Mouse (Mus musculus): ENCODE data around the gene Ddhd1. TPM values are rescaled to one million over a fixed set of nuclear protein-coding genes. Genes with fewer than 3 reads are reported as not detected.

Gene Ddhd1
- 1 to 10 TPM; 3.3 TPM for total RNA-seq (2021)
- long read RNA-seq, experiment 1, partial matches to known transcripts, result 0 of 6 reads
- long read RNA-seq, experiment 1, other reads (novel, unspliced or antisense), result 6 of 6 reads
- long read RNA-seq, experiment 2, partial matches to known transcripts, result 0 of 2 reads
- long read RNA-seq, experiment 2, other reads (novel, unspliced or antisense), result 2 of 2 reads

- H3K27ac ChIP-seq, result peak within 1 kb of the TSS; percentile 89
- H3K4me3 ChIP-seq, result peak within 1 kb of the TSS; percentile 95
- peak; percentile 91 for DNase-seq
- no peak for TF ChIP-seq CTCF (IDR thresholded peaks at IDR 0.05)
- intact Hi-C loops (cut with DNase I), result no loop called here
Observed at GRCm38 (mm10) chr14:45657641-45658611, at the start of gene Ddhd1. Gene Ddhd1 (minus strand): TSS chr14:45658143.

DNA sequence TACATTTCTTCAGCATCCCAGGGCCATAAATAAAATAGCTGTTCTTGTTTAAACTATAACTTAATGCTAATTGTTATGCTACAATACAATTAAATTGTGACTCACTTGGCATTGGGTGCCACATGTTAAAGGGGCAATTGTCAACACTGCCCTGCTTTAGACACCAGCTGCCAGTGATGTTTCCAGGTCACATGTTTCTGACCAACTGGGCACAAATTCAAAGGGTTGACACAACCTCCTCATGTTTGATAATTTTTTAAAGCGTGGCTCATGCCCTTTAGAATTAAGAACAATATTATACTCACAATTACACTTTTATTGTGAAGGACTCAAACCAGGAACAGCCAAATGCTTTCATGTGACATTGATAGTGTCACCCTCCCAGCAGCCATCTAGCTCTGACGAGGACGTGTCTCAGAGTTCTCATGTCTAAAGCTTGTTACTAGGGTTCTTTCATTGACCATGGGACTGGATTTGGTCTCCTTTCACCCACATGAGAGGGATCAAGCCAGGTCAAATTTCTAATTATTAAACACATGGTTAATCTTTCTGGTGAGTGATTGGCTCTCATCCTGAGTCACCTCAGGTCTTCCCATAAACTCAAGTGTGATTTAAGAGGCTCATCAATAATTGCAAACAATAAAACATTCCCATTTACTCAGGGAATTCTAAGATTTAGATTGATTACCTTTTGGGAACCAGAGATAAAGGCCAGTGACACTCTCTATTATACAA, 49.4 kb upstream of the Ddhd1 start:
- no peak for TF ChIP-seq CTCF (IDR thresholded peaks at IDR 0.05)
- no peak for DNase-seq
- no peak overlapping the region for H3K27ac ChIP-seq
- intact Hi-C loops (cut with DNase I), result no loop called here
- H3K4me3 ChIP-seq, result no peak overlapping the region

- H3K27ac ChIP-seq, result no peak overlapping the region; the same call in 1 of the 2 replicates
- no peak for DNase-seq
Observed at GRCm38 (mm10) chr14:45700031-45700572, 42.2 kb upstream of the Ddhd1 start.

DNA sequence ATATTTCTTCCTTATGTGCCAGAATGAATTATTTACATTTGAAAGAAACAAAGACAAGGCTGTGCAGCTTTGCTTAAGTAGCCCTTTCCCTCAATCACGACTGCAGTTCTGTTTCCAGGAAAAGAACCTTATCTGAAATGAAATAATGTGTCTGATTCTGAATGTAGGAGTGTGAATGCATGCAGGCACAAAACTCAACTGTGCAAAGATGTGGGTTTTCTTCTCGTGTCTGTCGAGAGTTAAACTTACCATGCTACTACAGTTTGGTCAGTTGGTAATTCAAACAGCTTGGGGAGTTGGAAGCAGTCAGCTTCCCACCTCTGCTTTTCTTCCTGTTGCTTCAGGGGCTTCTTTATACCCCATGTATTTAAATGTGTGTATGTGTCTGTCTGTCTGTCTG, 40.9 kb upstream of the Ddhd1 start:
- no peak for TF ChIP-seq CTCF (IDR thresholded peaks at IDR 0.05)
- H3K4me3 ChIP-seq, result no peak overlapping the region
- DNase-seq, result no peak
- intact Hi-C loops (cut with DNase I), result loop anchor here (10.0 kb wide), 2 partner anchors 134 to 264 kb away; no protein-coding TSS in a partner anchor
- H3K27ac ChIP-seq, result no peak overlapping the region

More at GRCm38 (mm10) chr14:45700031-45700572, 42.2 kb upstream of the Ddhd1 start:
- intact Hi-C loops (cut with DNase I), result no loop called here
- H3K4me3 ChIP-seq, result no peak overlapping the region
- TF ChIP-seq CTCF (IDR thresholded peaks at IDR 0.05), result no peak

DNA sequence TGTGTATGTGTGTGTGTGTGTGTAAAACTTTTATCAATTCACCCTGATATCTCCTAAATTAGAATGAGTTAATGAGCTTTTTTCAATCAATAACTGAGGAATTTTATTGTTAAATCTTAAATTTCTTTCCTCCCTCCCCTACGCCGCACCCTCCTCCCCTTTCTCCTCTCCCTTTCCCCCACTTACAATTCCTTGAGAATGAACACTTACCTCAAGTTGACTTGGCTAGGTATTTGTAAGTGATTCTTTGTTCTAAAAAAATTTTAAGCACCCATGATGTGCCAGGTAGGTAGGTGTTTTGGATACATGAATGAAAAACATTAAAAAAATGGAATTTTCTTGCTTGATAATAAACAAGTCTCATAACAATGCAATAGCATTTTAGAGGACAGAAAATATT, 38.2 kb upstream of the Ddhd1 start:
- no peak for TF ChIP-seq CTCF (IDR thresholded peaks at IDR 0.05)
- Histone ChIP-seq H3K27ac (no peak overlapping the region), H3K4me3 (no peak overlapping the region)
- DNase-seq, result no peak
- intact Hi-C loops (cut with DNase I), result loop anchor here (10.0 kb wide), 2 partner anchors 131 to 261 kb away; no protein-coding TSS in a partner anchor

- Histone ChIP-seq H3K27ac (no peak overlapping the region), H3K4me3 (no peak overlapping the region)
- no peak for TF ChIP-seq CTCF (IDR thresholded peaks at IDR 0.05)
- DNase-seq, result no peak
- intact Hi-C loops (cut with DNase I), result loop anchor here (10.0 kb wide), 2 partner anchors 129 to 259 kb away; no protein-coding TSS in a partner anchor
Observed at GRCm38 (mm10) chr14:45693891-45694290, 35.9 kb upstream of the Ddhd1 start.

DNA sequence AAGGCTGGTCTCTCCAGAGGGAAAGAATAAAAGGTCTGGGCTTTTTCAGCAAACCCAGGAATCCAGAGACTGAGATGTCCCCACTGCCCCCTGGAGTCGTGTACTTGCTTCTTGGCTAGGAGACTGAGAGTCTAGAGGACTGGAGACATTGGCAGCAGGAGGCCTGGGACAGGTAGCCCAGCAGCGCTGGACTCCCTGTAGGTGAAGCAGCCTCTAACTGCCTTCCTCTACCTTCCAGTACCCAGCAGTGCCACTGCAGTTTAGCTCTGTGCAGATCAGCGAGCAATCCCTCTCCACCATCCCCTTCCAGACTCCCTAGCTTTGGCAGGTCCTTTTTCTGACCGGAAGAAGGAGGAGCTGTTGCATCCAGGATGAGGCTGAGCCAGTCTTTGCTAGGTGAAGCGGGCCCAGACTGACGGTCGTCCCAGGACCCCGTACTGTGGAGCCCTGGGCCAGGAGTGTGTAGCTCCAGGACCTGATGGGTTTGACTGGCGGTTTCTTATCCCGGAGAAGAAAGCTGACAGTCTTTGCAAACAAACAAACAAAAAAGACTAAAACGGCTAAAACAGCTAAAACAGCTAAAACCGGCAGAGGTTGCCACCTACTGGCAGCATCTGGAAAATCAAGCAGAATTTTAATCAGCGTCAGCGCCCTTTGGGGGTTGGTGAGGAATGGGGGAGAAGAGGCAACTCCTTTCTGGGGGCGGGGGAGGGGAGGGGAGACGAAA, 32.7 kb upstream of the Ddhd1 start:
- intact Hi-C loops (cut with DNase I), result loop anchor here (10.0 kb wide), 2 partner anchors 126 to 256 kb away; no protein-coding TSS in a partner anchor
- Histone ChIP-seq H3K4me3 (peak overlapping the region; percentile 74), H3K27ac (peak overlapping the region; percentile 78)
- DNase-seq, result peak; percentile 33
- TF ChIP-seq CTCF (IDR thresholded peaks at IDR 0.05), result peak; percentile 67

DNA sequence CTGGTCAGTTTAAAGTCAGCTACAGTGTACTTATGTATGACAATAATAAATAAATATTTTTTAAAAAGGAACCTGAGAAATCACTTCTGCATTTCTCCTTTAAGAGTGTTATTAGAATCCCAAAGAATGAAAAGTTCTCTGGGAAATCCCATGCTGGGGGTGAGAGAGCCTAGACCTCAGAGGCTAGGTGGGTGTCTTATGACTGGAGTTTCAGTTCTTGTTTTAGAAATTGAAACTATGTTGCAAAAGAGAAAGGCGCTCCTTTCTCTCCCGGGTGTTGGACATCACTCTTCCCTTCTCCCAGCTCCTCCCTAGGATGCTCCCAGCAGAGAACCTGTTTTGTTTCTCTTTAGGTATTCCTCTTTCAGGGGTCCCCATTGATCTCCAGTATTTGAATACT, 27.4 kb upstream of the Ddhd1 start:
- intact Hi-C loops (cut with DNase I), result no loop called here

DNA sequence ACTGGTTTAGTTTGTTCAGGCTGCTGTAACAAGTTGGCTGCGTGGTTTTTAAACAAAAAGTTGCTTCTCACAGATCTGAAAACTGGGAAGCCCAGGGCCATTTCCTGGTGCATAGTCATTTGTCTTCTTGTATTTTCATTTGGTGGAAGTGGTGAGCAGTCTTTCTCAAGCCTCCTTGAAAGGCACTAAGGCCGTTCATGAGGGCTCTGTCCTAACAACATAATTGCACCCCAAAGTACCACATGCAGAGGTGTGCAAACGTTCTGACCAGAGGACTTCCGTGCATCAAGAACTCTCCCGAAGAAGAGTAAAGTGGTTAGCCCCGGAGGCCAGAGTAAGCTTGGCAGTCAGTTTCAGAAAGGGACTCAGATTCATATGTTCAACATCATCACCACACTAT, 18.8 kb upstream of the Ddhd1 start:
- no peak for TF ChIP-seq CTCF (IDR thresholded peaks at IDR 0.05)
- H3K27ac ChIP-seq, result no peak overlapping the region
- DNase-seq, result no peak
- intact Hi-C loops (cut with DNase I), result no loop called here
- H3K4me3 ChIP-seq, result no peak overlapping the region

More for the DNA sequence above, 27.4 kb upstream of the Ddhd1 start:
- H3K4me3 ChIP-seq, result no peak overlapping the region
- no peak for TF ChIP-seq CTCF (IDR thresholded peaks at IDR 0.05)
- no peak for DNase-seq
- H3K27ac ChIP-seq, result no peak overlapping the region

GRCm38 (mm10) chr14:45668325-45668724, 10.4 kb upstream of the Ddhd1 start:
- H3K27ac ChIP-seq, result no peak overlapping the region
- TF ChIP-seq CTCF (IDR thresholded peaks at IDR 0.05), result no peak
- H3K4me3 ChIP-seq, result no peak overlapping the region
- intact Hi-C loops (cut with DNase I), result no loop called here
- DNase-seq, result peak; percentile 53

GRCm38 (mm10) chr14:45667231-45667630, 9.3 kb upstream of the Ddhd1 start:
- no peak overlapping the region for H3K4me3 ChIP-seq
- no peak overlapping the region; the same call in 1 of the 2 replicates for H3K27ac ChIP-seq
- DNase-seq, result peak; percentile 24
- no peak for TF ChIP-seq CTCF (IDR thresholded peaks at IDR 0.05)
- intact Hi-C loops (cut with DNase I), result no loop called here

All from gastrocnemius, adult 2 months (tissue).